Mouse (Mus musculus): ENCODE measurements at regions not wholly inside any gene's neighbourhood (a gene's known extent, or its start where the extent isn't known, plus 50 kb on each side); places are given as distances from the start of the nearest gene placed in this dataset.
"Not testable (repeated sequence)": the region's sequence is repeated elsewhere in the genome, so short reads cannot be mapped to it uniquely, and the experiment has no call there.

- Histone ChIP-seq H3K4me1 (ENCODE audit: insufficient read depth) (no peaks in the 10 kb centered on the region), H3K4me3 (ENCODE audit: low read depth, low read length) (no peak overlapping the region), H3K27me3 (ENCODE audit: insufficient read depth, low read length) (no peaks in the 10 kb centered on the region), H3K9me3 (ENCODE audit: low read length) (no peaks in the 10 kb centered on the region), H3K27ac (ENCODE audit: low read depth, low read length) (no peak overlapping the region), H3K36me3 (ENCODE audit: insufficient read depth) (no peaks in the 10 kb centered on the region), H3K4me2 (ENCODE audit: low read depth) (no peak overlapping the region), H3K9ac (no peak overlapping the region)
- TF ChIP-seq CTCF (IDR thresholded peaks at IDR 0.05; ENCODE audit: low read depth): no peak
- ATAC-seq: no peak
- WGBS: 83% methylated on average over 3 of the region's 3 CpGs
- DNase-seq: no peak
These were observed 230.3 kb upstream of the Pld5 start for GRCm38 (mm10) chr1:176505441-176505840.

GRCm38 (mm10) chr1:176504731-176505130 lies 229.6 kb upstream of the Pld5 start:
- ATAC-seq; H3K27me3 ChIP-seq (ENCODE audit: insufficient read depth, low read length); H3K36me3 ChIP-seq (ENCODE audit: insufficient read depth); H3K4me3 ChIP-seq (ENCODE audit: low read depth, low read length); H3K9me3 ChIP-seq (ENCODE audit: low read length); H3K4me2 ChIP-seq (ENCODE audit: low read depth); H3K4me1 ChIP-seq (ENCODE audit: insufficient read depth); H3K9ac ChIP-seq; DNase-seq; H3K27ac ChIP-seq (ENCODE audit: low read depth, low read length): not testable (repeated sequence)
- 66% methylated on average over 6 of the region's 6 CpGs for WGBS

GRCm38 (mm10) chr1:176499010-176499650 lies 224.0 kb upstream of the Pld5 start:
- no peak for ATAC-seq
- H3K36me3 ChIP-seq (ENCODE audit: insufficient read depth): no peaks in the 10 kb centered on the region
- TF ChIP-seq CTCF (IDR thresholded peaks at IDR 0.05; ENCODE audit: low read depth): no peak
- no peak overlapping the region for H3K27ac ChIP-seq (ENCODE audit: low read depth, low read length)
- 82% methylated on average over 6 of the region's 6 CpGs for WGBS
- no peaks in the 10 kb centered on the region for H3K9me3 ChIP-seq (ENCODE audit: low read length)
- DNase-seq: no peak
- H3K27me3 ChIP-seq (ENCODE audit: insufficient read depth, low read length): no peaks in the 10 kb centered on the region
- no peak overlapping the region for H3K4me3 ChIP-seq (ENCODE audit: low read depth, low read length)
- H3K4me2 ChIP-seq (ENCODE audit: low read depth): no peak overlapping the region
- H3K9ac ChIP-seq: no peak overlapping the region
- H3K4me1 ChIP-seq (ENCODE audit: insufficient read depth): no peaks in the 10 kb centered on the region

- H3K27me3 ChIP-seq (ENCODE audit: insufficient read depth, low read length): no peaks in the 10 kb centered on the region
- H3K9me3 ChIP-seq (ENCODE audit: low read length): no peaks in the 10 kb centered on the region
- H3K27ac ChIP-seq (ENCODE audit: low read depth, low read length): no peak overlapping the region
- H3K36me3 ChIP-seq (ENCODE audit: insufficient read depth): no peaks in the 10 kb centered on the region
- WGBS: 79% methylated on average over 1 of the region's 1 CpGs
- DNase-seq (no peak), ATAC-seq (no peak)
- TF ChIP-seq CTCF (IDR thresholded peaks at IDR 0.05; ENCODE audit: low read depth): no peak
- no peak overlapping the region for H3K4me3 ChIP-seq (ENCODE audit: low read depth, low read length)
- no peak overlapping the region for H3K9ac ChIP-seq
- H3K4me2 ChIP-seq (ENCODE audit: low read depth): no peak overlapping the region
- H3K4me1 ChIP-seq (ENCODE audit: insufficient read depth): no peaks in the 10 kb centered on the region
These were observed 193.4 kb upstream of the Pld5 start for GRCm38 (mm10) chr1:176468560-176468959.

GRCm38 (mm10) chr1:176462125-176462524 lies 187.0 kb upstream of the Pld5 start:
- Histone ChIP-seq H3K9ac (no peak overlapping the region), H3K27ac (ENCODE audit: low read depth, low read length) (no peak overlapping the region), H3K4me2 (ENCODE audit: low read depth) (no peak overlapping the region), H3K27me3 (ENCODE audit: insufficient read depth, low read length) (no peaks in the 10 kb centered on the region), H3K4me1 (ENCODE audit: insufficient read depth) (no peaks in the 10 kb centered on the region), H3K4me3 (ENCODE audit: low read depth, low read length) (no peak overlapping the region), H3K36me3 (ENCODE audit: insufficient read depth) (no peaks in the 10 kb centered on the region), H3K9me3 (ENCODE audit: low read length) (no peaks in the 10 kb centered on the region)
- ATAC-seq (no peak), DNase-seq (no peak)
- no peak for TF ChIP-seq CTCF (IDR thresholded peaks at IDR 0.05; ENCODE audit: low read depth)
- WGBS: 70% methylated on average over 5 of the region's 5 CpGs

- no peaks in the 10 kb centered on the region for H3K36me3 ChIP-seq (ENCODE audit: insufficient read depth)
- DNase-seq (peak; percentile 40), ATAC-seq (no peak)
- no peaks in the 10 kb centered on the region for H3K4me1 ChIP-seq (ENCODE audit: insufficient read depth)
- no peak for TF ChIP-seq CTCF (IDR thresholded peaks at IDR 0.05; ENCODE audit: low read depth)
- no peak overlapping the region for H3K4me3 ChIP-seq (ENCODE audit: low read depth, low read length)
- H3K9me3 ChIP-seq (ENCODE audit: low read length): no peaks in the 10 kb centered on the region
- 49% methylated on average over 4 of the region's 4 CpGs for WGBS
- no peaks in the 10 kb centered on the region for H3K27me3 ChIP-seq (ENCODE audit: insufficient read depth, low read length)
- no peak overlapping the region for H3K27ac ChIP-seq (ENCODE audit: low read depth, low read length)
- H3K4me2 ChIP-seq (ENCODE audit: low read depth): no peak overlapping the region
- H3K9ac ChIP-seq: no peak overlapping the region
These were observed 171.6 kb upstream of the Pld5 start for GRCm38 (mm10) chr1:176446735-176447134.

GRCm38 (mm10) chr1:176443712-176444111 lies 168.6 kb upstream of the Pld5 start:
- 67% methylated on average over 1 of the region's 1 CpGs for WGBS
- no peaks in the 10 kb centered on the region for H3K36me3 ChIP-seq (ENCODE audit: insufficient read depth)
- TF ChIP-seq CTCF (IDR thresholded peaks at IDR 0.05; ENCODE audit: low read depth): no peak
- DNase-seq (no peak), ATAC-seq (peak; percentile 81)
- H3K4me1 ChIP-seq (ENCODE audit: insufficient read depth): no peaks in the 10 kb centered on the region
- H3K4me3 ChIP-seq (ENCODE audit: low read depth, low read length): no peak overlapping the region
- H3K4me2 ChIP-seq (ENCODE audit: low read depth): no peak overlapping the region
- no peak overlapping the region for H3K9ac ChIP-seq
- no peaks in the 10 kb centered on the region for H3K27me3 ChIP-seq (ENCODE audit: insufficient read depth, low read length)
- no peak overlapping the region for H3K27ac ChIP-seq (ENCODE audit: low read depth, low read length)
- H3K9me3 ChIP-seq (ENCODE audit: low read length): no peaks in the 10 kb centered on the region
